Mouse (Mus musculus): ENCODE data around the gene Map4k1.

DNA sequence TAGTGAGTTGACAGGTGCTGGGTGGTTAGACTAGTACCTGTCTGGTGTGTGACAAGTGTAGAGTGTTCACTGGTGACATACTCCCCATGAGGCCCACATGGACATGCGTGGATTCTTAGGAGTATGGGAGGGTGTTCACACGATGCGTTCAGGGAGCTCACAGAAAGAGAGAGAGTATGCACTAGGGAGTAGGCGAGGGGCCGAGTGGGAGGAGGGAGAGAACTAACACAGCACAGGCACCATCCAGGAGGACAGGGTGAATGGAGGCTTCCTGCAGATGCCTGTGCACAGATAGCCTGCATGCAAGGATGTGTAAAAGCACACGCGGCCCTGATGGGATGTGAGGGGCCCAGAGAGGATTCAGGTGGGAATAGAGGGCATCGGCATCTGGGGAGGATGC lies 40.6 kb downstream of the Map4k1 start:
- TF ChIP-seq CTCF (IDR thresholded peaks at IDR 0.05; ENCODE audit: low read depth, low read length): no peak
- TF ChIP-seq GATA1 (IDR thresholded peaks at IDR 0.05; ENCODE audit: borderline replicate concordance, low read length): no peak
- TF ChIP-seq POLR2AphosphoS5 (IDR thresholded peaks at IDR 0.05; ENCODE audit: insufficient replicate concordance, low read depth, low read length): no peak

Measured in G1E (cell line).